Mouse (Mus musculus) yolk sac, embryonic 10.5 days (tissue): ENCODE measurements around the gene Slc25a19.

Experiments used
- DNase-seq: peaks from one replicate; pipeline ENCODE4 v3.0.0-alpha.2; 2017; ENCODE audit warnings: low spot score

The Slc25a19 gene

GRCm38 (mm10) chr11:115640978-115641663 lies 13.0 kb upstream of the Slc25a19 start:
- no peak for DNase-seq

GRCm38 (mm10) chr11:115640311-115640828 lies 12.3 kb upstream of the Slc25a19 start:
- no peak for DNase-seq

- DNase-seq: no peak
Measured at GRCm38 (mm10) chr11:115639540-115639939, 11.4 kb upstream of the Slc25a19 start.

- no peak for DNase-seq
Measured at GRCm38 (mm10) chr11:115638498-115639409, 10.7 kb upstream of the Slc25a19 start.

GRCm38 (mm10) chr11:115636960-115637359 lies 8.9 kb upstream of the Slc25a19 start:
- DNase-seq: no peak

- DNase-seq: no peak
Measured at GRCm38 (mm10) chr11:115635484-115635883, 7.4 kb upstream of the Slc25a19 start.

- no peak for DNase-seq
Measured at GRCm38 (mm10) chr11:115635041-115635440, 6.9 kb upstream of the Slc25a19 start.

GRCm38 (mm10) chr11:115634109-115634508 lies 6.0 kb upstream of the Slc25a19 start:
- DNase-seq: no peak

- DNase-seq: no peak
Measured at GRCm38 (mm10) chr11:115632862-115633261, 4.8 kb upstream of the Slc25a19 start.

- no peak for DNase-seq
Measured at GRCm38 (mm10) chr11:115632247-115632646, 4.2 kb upstream of the Slc25a19 start.

- no peak for DNase-seq
Measured at GRCm38 (mm10) chr11:115631505-115631890, 3.4 kb upstream of the Slc25a19 start.

- peak; percentile 54 for DNase-seq
Measured at GRCm38 (mm10) chr11:115630532-115631504, 2.7 kb upstream of the Slc25a19 start.

GRCm38 (mm10) chr11:115629734-115630531 lies 1.8 kb upstream of the Slc25a19 start:
- no peak for DNase-seq

- DNase-seq: no peak
Measured at GRCm38 (mm10) chr11:115628465-115629101, 488 bp upstream of the Slc25a19 start.

GRCm38 (mm10) chr11:115626824-115627616 lies 1.1 kb downstream of the Slc25a19 start:
- DNase-seq: no peak

- DNase-seq: no peak
Measured at GRCm38 (mm10) chr11:115625877-115626276, 2.2 kb downstream of the Slc25a19 start.

- DNase-seq: no peak
Measured at GRCm38 (mm10) chr11:115623487-115624070, 4.5 kb downstream of the Slc25a19 start.

- no peak for DNase-seq
Measured at GRCm38 (mm10) chr11:115619949-115620348, 8.1 kb downstream of the Slc25a19 start.
